8 mouse cellular contexts compared by ENCODE assay signal in genomic region chr5:110639459-110639858, GRCm38 (mm10). TPM values are rescaled to one million over a fixed set of nuclear protein-coding genes. Genes with fewer than 3 reads are reported as not detected.
DNase-seq lines count a peak whose midpoint lies in the region; ATAC-seq and TF ChIP-seq lines count a peak whose summit lies in the region.

No protein-coding gene starts in this region.

- H3K9me3 ChIP-seq in G1E (replicated peaks), result peaks cover 12% of the 10 kb centered on the region
- H3K9me3 ChIP-seq in forebrain, postnatal 0 days (ENCODE audit: low read length), result no peaks in the 10 kb centered on the region
- no peaks in the 10 kb centered on the region for H3K9me3 ChIP-seq in lung, embryonic 16.5 days (ENCODE audit: control insufficient read depth, low read length)

- no peak overlapping the region for H3K9ac ChIP-seq in forebrain, postnatal 0 days
- peak overlapping the region; percentile 63 for H3K9ac ChIP-seq in lung, embryonic 16.5 days (ENCODE audit: low read length)

- no peak overlapping the region for H3K27ac ChIP-seq in forebrain, postnatal 0 days (ENCODE audit: low read depth, low read length)
- no peak overlapping the region for H3K27ac ChIP-seq in lung, embryonic 16.5 days (ENCODE audit: low read length)

- peak; percentile 63 for ATAC-seq in G1E (ENCODE audit: extremely low read depth, insufficient number of reproducible peaks, low FRiP score, poor library complexity, severe bottlenecking)
- peak; percentile 59 for ATAC-seq in forebrain, postnatal 0 days
- peak; percentile 66 to 80 for ATAC-seq in hematopoietic stem cell, adult 5-6 weeks (replicated peaks in 1 of 2; ENCODE audit: insufficient read depth in 1 of 2, low FRiP score in 2 of 2, low TSS enrichment in 1 of 2, low read depth in 1 of 2, poor library complexity in 2 of 2, severe bottlenecking in 2 of 2)
- peak; percentile 41 for ATAC-seq in lung, embryonic 16.5 days (ENCODE audit: low read depth)

- peak; percentile 65 for DNase-seq in G1E (ENCODE audit: low spot score)
- DNase-seq in brain, embryonic 18.5 days (ENCODE audit: low read depth, low spot score), result peak; percentile 37
- DNase-seq in forebrain, postnatal 0 days, result peak; percentile 84
- DNase-seq in layer of hippocampus, postnatal 10 days (ENCODE audit: low spot score in 2 of 2), result peak; percentile 73 to 76
- DNase-seq in retina, adult 2 months (ENCODE audit: low read depth, low spot score), result peak; percentile 45
- peak; percentile 79 for DNase-seq in thymus, postnatal 14 days

- WGBS in forebrain, postnatal 0 days, result 28% methylated on average over 12 of the region's 12 CpGs
- WGBS in lung, embryonic 16.5 days, result 23% methylated on average over 12 of the region's 12 CpGs

- peak; percentile 73 for TF ChIP-seq CTCF in G1E (IDR thresholded peaks at IDR 0.05; ENCODE audit: low read depth, low read length)
- peak; percentile 87 for TF ChIP-seq CTCF in forebrain, postnatal 0 days (IDR thresholded peaks at IDR 0.05; ENCODE audit: low read depth)

- H3K36me3 ChIP-seq in G1E (replicated peaks), result peaks cover 2% of the 10 kb centered on the region
- H3K36me3 ChIP-seq in forebrain, postnatal 0 days (ENCODE audit: insufficient read depth), result no peaks in the 10 kb centered on the region
- no peaks in the 10 kb centered on the region for H3K36me3 ChIP-seq in lung, embryonic 16.5 days (ENCODE audit: control insufficient read depth, insufficient read depth, low read length)

- H3K27me3 ChIP-seq in G1E (ENCODE audit: insufficient read depth, low read length), result peaks cover 16% of the 10 kb centered on the region
- H3K27me3 ChIP-seq in forebrain, postnatal 0 days (ENCODE audit: insufficient read depth, low read length), result no peaks in the 10 kb centered on the region
- no peaks in the 10 kb centered on the region for H3K27me3 ChIP-seq in lung, embryonic 16.5 days (ENCODE audit: control insufficient read depth, insufficient read depth, low read depth, low read length)

- 0 out of 2 replicates have a peak overlapping the region, but pooled peaks have one; percentile 17 for H3K4me2 ChIP-seq in forebrain, postnatal 0 days (ENCODE audit: low read depth)
- H3K4me2 ChIP-seq in lung, embryonic 16.5 days (ENCODE audit: low read depth, low read length), result peak overlapping the region; percentile 50

- H3K4me3 ChIP-seq in G1E (ENCODE audit: low read depth, low read length), result no peak overlapping the region; the same call in 1 of the 2 replicates
- H3K4me3 ChIP-seq in forebrain, postnatal 0 days (ENCODE audit: low read depth, low read length), result no peak overlapping the region
- peak overlapping the region; percentile 17; the same call in 1 of the 2 replicates for H3K4me3 ChIP-seq in lung, embryonic 16.5 days (ENCODE audit: low read length)

- peaks cover 3% of the 10 kb centered on the region; the same call in 1 of the 2 replicates for H3K4me1 ChIP-seq in G1E (ENCODE audit: insufficient read depth, low read depth, low read length)
- no peaks in the 10 kb centered on the region for H3K4me1 ChIP-seq in forebrain, postnatal 0 days (ENCODE audit: insufficient read depth)
- H3K4me1 ChIP-seq in lung, embryonic 16.5 days (replicated peaks; ENCODE audit: control insufficient read depth, insufficient read depth, low read length), result no peaks in the 10 kb centered on the region

RNA-seq across cellular contexts. Expression of gene Noc4l, which starts 13.8 kb away (rescaled TPM):
- 63.7 and 74.0 TPM in 2 replicates for total RNA-seq in G1E (2014; fragmentation: Nextera tagmentation)
- 46.4 and 50.0 TPM in 2 replicates for total RNA-seq in G1E (2017)
- polyA plus RNA-seq in G1E (2012), result 207 and 217 TPM in 2 replicates
- 27.0 and 36.9 TPM in 2 replicates for total RNA-seq in forebrain, postnatal 0 days (2014; rRNA removed)
- polyA plus RNA-seq in forebrain, postnatal 0 days (2015; fragmentation: Nextera tagmentation; extraction: Ambion mirVana), result 40.4 and 47.2 TPM in 2 replicates
- 23.3 and 24.8 TPM in 2 replicates for total RNA-seq in hematopoietic stem cell, adult 5-6 weeks (2017)
- 10 to 100 TPM; 35.3 to 40.7 TPM for total RNA-seq in layer of hippocampus, postnatal 10 days (2021)
- 47.0 and 51.2 TPM in 2 replicates for polyA plus RNA-seq in lung, embryonic 16.5 days (2015; fragmentation: Nextera tagmentation; extraction: Ambion mirVana)

RNA-seq across cellular contexts. Expression of gene Ddx51, which starts 13.8 kb away (rescaled TPM):
- 23.0 and 27.9 TPM in 2 replicates for total RNA-seq in G1E (2014; fragmentation: Nextera tagmentation)
- total RNA-seq in G1E (2017), result 4.3 and 5.1 TPM in 2 replicates
- 11.2 and 14.4 TPM in 2 replicates for polyA plus RNA-seq in G1E (2012)
- total RNA-seq in forebrain, postnatal 0 days (2014; rRNA removed), result 9.8 and 13.5 TPM in 2 replicates
- 9.3 and 12.8 TPM in 2 replicates for polyA plus RNA-seq in forebrain, postnatal 0 days (2015; fragmentation: Nextera tagmentation; extraction: Ambion mirVana)
- 4.9 and 9.2 TPM in 2 replicates for total RNA-seq in hematopoietic stem cell, adult 5-6 weeks (2017)
- total RNA-seq in layer of hippocampus, postnatal 10 days (2021), result 10 to 100 TPM; 24.9 to 32.0 TPM
- polyA plus RNA-seq in lung, embryonic 16.5 days (2015; fragmentation: Nextera tagmentation; extraction: Ambion mirVana), result 15.0 and 17.5 TPM in 2 replicates
